Mouse (Mus musculus): ENCODE measurements at regions not wholly inside any gene's neighbourhood (a gene's known extent, or its start where the extent isn't known, plus 50 kb on each side); places are given as distances from the start of the nearest gene placed in this dataset.

DNA sequence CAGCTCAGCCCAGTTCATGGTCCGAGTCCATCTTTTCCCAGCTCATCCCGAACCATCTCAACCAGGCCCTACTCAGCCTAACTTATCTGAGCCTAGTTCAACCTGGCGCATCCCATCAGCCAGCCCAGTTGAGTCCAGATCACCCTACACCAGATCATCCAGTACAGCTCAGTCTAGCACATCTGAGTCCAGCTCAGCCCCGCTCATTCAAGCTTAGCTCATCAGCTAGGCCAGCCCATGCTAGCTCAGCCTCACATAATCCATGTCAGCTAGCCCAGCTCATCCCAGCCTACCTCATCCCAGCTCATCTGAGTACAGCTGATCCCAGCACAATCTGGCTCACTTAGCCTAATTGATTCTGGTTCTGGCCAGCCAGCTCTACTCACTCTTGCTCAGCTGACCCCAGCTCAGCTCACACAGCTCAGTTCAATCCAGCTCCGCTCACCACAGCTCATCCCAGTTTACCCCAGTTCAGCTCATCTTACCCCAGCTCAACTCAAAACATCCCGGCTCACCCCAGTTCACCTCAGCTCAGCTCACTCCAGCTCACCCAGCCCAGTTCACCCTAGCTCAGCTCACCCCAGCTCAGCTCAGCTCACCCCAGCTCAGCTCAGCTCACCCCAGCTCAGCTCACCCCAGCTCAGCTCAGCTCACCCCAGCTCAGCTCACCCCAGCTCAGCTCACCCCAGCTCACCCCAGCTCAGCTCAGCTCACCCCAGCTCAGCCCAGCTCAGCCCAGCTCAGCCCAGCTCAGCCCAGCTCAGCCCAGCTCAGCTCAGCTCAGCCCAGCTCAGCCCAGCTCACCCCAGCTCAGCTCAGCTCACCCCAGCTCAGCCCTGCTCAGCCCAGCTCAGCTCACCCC lies 65.3 kb upstream of the Adam6b start:
- DNase-seq (ENCODE audit: low read depth) = peak; percentile 64

DNA sequence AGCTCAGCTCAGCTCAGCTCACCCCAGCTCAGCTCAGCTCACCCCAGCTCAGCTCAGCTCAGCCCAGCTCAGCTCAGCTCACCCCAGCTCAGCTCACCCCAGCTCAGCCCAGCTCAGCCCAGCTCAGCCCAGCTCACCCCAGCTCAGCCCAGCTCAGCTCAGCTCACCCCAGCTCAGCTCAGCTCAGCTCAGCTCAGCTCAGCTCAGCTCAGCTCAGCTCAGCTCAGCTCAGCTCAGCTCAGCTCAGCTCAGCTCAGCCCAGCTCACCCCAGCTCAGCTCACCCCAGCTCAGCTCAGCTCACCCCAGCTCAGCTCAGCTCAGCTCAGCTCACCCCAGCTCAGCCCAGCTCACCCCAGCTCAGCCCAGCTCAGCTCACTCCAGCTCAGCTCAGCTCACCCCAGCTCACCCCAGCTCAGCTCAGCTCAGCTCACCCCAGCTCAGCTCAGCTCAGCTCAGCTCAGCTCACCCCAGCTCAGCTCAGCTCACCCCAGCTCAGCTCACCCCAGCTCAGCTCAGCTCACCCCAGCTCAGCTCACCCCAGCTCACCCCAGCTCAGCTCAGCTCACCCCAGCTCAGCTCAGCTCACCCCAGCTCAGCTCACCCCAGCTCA lies 64.6 kb upstream of the Adam6b start:
- peak; percentile 62 for DNase-seq (ENCODE audit: low read depth)

DNA sequence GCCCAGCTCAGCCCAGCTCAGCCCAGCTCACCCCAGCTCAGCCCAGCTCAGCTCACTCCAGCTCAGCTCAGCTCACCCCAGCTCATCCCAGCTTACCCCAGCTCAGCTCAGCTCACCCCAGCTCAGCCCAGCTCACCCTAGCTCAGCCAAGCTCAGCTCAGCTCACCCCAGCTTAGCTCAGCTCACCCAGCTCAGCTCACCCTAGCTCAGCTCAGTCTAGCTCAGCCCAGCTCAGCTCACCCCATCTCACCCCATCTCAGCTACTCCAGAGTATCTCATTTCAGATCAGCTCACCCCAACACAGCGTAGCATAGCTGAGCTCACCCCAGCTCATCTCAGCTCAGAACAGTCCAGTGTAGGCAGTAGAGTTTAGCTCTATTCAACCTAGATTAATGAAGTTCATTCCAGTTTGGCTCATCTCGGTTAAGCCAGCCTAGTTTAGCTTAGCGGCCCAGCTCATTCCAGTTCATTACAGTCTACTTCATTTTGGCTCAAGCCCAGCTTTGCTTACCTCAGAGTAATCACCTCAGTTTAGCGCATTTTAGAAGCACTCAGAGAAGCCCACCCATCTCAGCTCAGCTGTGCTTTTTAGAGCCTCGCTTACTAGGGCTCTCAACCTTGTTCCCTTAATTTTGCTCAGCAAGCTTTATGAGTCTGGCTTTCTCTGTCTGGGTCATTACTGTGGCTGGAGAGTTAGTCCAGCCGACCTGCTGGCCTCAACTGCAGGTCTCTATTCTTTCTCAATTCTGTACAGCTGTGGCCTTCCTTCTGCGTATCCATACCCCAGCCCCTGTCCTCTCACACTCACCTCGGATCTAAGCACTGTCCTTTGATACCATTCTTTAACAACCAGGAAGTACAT lies 63.9 kb upstream of the Adam6b start:
- peak; percentile 58 for DNase-seq (ENCODE audit: low read depth)

DNA sequence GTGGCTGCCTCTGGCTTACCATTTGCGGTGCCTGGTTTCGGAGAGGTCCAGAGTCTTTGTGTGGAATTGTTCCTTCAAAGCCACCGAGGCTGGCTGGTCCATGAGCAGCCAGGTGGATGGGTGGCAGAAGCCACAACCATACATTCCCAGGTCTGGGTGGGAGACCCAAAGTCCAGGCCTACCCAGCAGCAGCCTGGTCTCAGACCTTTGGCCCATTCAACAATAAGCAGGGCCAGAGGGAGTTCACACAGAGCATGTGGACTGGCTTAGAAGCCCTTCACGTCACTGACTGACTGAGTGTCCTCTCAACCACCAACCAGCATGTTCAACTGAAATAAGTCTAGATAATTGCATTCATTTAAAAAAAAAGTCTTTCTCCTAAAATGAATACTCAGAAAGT lies 62.7 kb upstream of the Adam6b start:
- DNase-seq (ENCODE audit: low read depth) = peak; percentile 42

DNA sequence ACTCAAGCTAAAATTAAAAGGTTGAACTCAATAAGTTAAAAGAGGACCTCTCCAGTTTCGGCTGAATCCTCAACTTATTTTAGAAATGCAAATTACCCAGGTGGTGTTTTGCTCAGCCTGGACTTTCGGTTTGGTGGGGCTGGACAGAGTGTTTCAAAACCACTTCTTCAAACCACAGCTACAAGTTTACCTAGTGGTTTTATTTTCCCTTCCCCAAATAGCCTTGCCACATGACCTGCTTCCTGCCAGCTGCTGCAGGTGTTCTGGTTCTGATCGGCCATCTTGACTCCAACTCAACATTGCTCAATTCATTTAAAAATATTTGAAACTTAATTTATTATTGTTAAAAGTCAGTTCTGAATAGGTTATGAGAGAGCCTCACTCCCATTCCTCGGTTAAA lies 62.0 kb upstream of the Adam6b start:
- DNase-seq (ENCODE audit: low read depth) = peak; percentile 65

DNA sequence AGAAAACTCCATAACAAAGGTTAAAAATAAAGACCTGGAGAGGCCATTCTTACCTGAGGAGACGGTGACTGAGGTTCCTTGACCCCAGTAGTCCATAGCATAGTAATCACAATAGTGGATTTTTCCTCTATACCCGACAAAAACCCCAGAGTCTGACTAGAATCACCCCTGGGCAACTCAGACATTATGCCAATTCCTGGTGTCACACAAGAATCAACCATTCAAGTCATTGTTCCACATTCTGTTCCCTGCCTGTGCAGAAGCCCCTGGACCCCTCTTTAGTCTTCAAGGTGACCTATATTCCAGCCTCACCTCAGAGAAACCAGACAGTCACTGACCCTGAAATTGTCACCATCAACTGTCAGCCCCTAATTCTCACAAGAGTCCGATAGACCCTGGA lies 60.9 kb upstream of the Adam6b start:
- DNase-seq (ENCODE audit: low read depth) = no peak

DNA sequence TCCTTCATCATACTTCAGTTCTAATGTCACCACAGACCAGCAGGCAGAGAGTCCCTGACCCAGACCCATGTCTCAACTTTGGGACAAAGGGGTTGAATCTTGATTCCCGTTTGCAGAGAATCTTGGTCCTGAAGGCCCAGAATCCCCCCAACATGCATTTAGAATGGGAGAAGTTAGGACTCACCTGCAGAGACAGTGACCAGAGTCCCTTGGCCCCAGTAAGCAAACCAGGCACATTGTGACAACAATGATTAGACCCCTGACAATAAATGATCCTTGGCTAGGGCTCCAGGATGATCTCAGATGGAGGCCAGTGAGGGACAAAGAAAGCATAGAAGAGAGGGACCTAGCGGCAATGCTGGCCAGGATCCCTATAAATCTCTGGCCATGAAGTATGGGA lies 60.4 kb upstream of the Adam6b start:
- no peak for DNase-seq (ENCODE audit: low read depth)

DNA sequence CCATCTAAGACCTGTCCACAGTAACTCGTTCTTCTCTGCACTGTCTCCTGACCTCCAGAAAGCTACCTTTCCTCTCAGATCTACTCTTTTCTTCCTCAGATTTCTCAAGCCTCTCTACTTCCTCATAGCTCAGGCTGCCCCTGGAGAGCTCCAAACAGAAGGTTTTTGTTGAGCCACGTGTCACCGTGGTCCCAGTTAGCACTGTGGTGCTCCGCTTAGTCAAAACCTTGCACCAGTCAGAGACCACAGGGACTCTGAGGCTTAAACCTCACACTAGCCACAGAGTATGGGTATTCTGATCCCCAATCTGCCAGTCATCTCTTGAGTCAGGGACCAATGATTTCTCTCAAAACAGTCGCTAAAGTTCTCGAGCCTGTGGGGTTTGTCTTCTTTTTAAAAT lies 59.0 kb upstream of the Adam6b start:
- DNase-seq (ENCODE audit: low read depth) = peak; percentile 28
